Mouse (Mus musculus) cerebellum, adult 2 months (tissue): ENCODE results near the gene Exoc3l. TPM values are rescaled to one million over a fixed set of nuclear protein-coding genes. Genes with fewer than 3 reads are reported as not detected.
A peak's percentile ranks its signal among the peaks of the same experiment; 100 is the strongest.

Source experiments
- DNase-seq, 2 experiments: peaks; one replicate each; pipeline ENCODE4 v3.0.0; 2021
- H3K27ac ChIP-seq: fragments of 200-500 bp; 2 replicates; pipeline ENCODE4 v1.5.1; 2012; ENCODE audit warnings: low read length, control low read depth, inconsistent platforms; ENCODE audit not compliant: insufficient read depth
- H3K27me3 ChIP-seq: fragments of 200-500 bp; 2 replicates; pipeline ENCODE4 v1.6.1; 2012; ENCODE audit warnings: inconsistent platforms, mild to moderate bottlenecking, low read length, moderate library complexity; ENCODE audit not compliant: control insufficient read depth, insufficient read depth
- H3K4me1 ChIP-seq: fragments of 200-500 bp; 2 replicates; pipeline ENCODE4 v1.6.1; 2011; ENCODE audit warnings: low read length; ENCODE audit not compliant: control insufficient read depth, insufficient read depth
- H3K4me3 ChIP-seq: fragments of 200-500 bp; replicated peaks from 2 replicates; pipeline ENCODE3; 2011; ENCODE audit warnings: mild to moderate bottlenecking, low read depth, low read length, control low read depth; ENCODE audit not compliant: insufficient read depth
- CTCF ChIP-seq: fragments of 200-500 bp; IDR thresholded peaks from 2 replicates; pipeline ENCODE4 v1.5.1; 2011; ENCODE audit warnings: low read depth, mild to moderate bottlenecking, control low read depth, low read length, moderate library complexity, borderline replicate concordance; ENCODE audit not compliant: insufficient read depth
- POLR2A ChIP-seq: fragments of 200-500 bp; IDR thresholded peaks from 2 replicates; pipeline ENCODE4 v1.6.1; 2011; ENCODE audit warnings: low read length, control low read depth, borderline replicate concordance; ENCODE audit not compliant: insufficient read depth
- WGBS: fragments of 180-500 bp; shearing (Covaris S2); methylation state at CpG from one replicate; pipeline ENCODE4 v1.1.7; 2018; 5-methylcytosine and 5-hydroxymethylcytosine counted together
- polyA plus RNA-seq: library from polyadenylated mRNA; depleted of rRNA; stranded (reverse); fragments of >200 nt; gene quantifications from 2 replicates; pipeline ENCODE4 v1.2.3, GENCODE M21; 2012

Exoc3l gene
- polyA plus RNA-seq, 1 experiment = 17.0 TPM

- TF ChIP-seq POLR2A = no peak
- TF ChIP-seq CTCF = no peak
- WGBS = 16% methylated on average over 15 of the region's 15 CpGs
These were observed 13.4 kb upstream of the Exoc3l start for GRCm38 (mm10) chr8:105309142-105309847.

GRCm38 (mm10) chr8:105308428-105308827 is 12.5 kb upstream of the Exoc3l start:
- Histone ChIP-seq H3K4me1 (peaks cover 70% of the 10 kb centered on the region), H3K4me3 (peak overlapping the region; percentile 42), H3K27me3 (no peaks in the 10 kb centered on the region), H3K27ac (peak overlapping the region; percentile 99)
- no peak for TF ChIP-seq POLR2A
- TF ChIP-seq CTCF = no peak
- peak in 1 of 2 experiments; percentile 40 for DNase-seq
- WGBS = 89% methylated on average over 10 of the region's 10 CpGs

More at GRCm38 (mm10) chr8:105309142-105309847, 13.4 kb upstream of the Exoc3l start:
- Histone ChIP-seq H3K4me1 (peaks cover 77% of the 10 kb centered on the region), H3K4me3 (peak overlapping the region; percentile 42), H3K27ac (peak overlapping the region; percentile 99), H3K27me3 (no peaks in the 10 kb centered on the region)
- DNase-seq = peak; percentile 93 to 97

DNA sequence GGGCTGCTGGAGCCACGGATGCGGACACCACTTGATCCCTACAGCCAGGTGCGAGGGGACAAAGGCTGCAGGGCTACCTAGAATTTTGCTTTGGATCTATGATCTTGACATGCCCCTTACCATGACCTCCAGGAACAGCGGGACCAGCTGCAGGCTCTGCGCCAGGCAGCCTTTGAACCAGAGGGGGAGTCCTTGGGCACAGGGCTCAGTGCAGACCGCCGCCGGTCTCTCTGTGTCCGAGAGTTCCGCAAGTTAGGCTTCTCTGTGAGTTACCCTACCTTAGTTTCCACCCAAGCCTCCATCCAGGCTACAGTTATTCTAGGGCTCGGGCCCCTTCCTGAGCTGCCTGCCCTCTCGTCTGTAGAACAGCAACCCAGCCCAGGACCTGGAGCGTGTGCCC is 11.8 kb upstream of the Exoc3l start:
- Histone ChIP-seq H3K27ac (0 out of 2 replicates have a peak overlapping the region, but pooled peaks have one; percentile 99), H3K4me3 (no peak overlapping the region), H3K4me1 (peaks cover 62% of the 10 kb centered on the region), H3K27me3 (no peaks in the 10 kb centered on the region)
- 95% methylated on average over 13 of the region's 13 CpGs for WGBS
- no peak for TF ChIP-seq CTCF
- no peak for TF ChIP-seq POLR2A
- DNase-seq = no peak

DNA sequence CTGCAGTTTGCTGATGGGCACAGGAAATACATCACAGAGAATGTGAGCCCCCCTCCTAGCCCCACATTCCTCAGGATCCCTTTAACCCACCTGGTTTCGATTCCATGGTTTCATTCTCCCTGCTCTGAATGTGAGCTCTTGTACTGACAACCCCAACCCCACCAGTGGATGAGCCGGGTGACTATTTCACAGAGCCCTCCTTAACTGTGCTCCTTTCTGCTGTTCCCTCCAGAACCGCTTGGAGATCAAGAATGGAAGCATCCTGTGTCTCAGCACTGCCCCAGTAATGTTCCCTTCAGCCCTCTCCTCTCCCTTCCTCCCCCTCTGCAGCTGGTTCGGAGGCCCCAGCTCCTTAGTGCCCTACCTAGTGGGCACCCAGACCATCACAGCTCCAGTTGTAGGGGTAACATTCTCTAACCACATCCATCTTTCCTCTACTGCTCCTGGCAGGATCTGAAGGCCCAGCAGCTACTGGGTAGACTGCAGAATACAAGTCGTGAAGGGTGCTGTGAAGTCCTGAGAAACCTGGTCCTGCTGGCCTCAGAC is 10.3 kb upstream of the Exoc3l start:
- peaks cover 53% of the 10 kb centered on the region for H3K4me1 ChIP-seq
- WGBS = 36% methylated on average over 5 of the region's 5 CpGs
- TF ChIP-seq POLR2A = no peak
- TF ChIP-seq CTCF = 0 out of 2 replicates have a peak, but pooled peaks have one; percentile 14
- DNase-seq = peak in 1 of 2 experiments; percentile 51
- H3K27me3 ChIP-seq = no peaks in the 10 kb centered on the region
- H3K4me3 ChIP-seq = peak overlapping the region; percentile 58
- H3K27ac ChIP-seq = peak overlapping the region; percentile 88

GRCm38 (mm10) chr8:105305211-105306145 is 9.6 kb upstream of the Exoc3l start, which contains the start of gene Elmo3:
Elmo3 (plus strand) TSS chr8:105305601.
- DNase-seq = peak; percentile 79 to 84
- no peak; the same call in 1 of the 2 replicates for TF ChIP-seq POLR2A
- TF ChIP-seq CTCF = no peak; the same call in 1 of the 2 replicates

DNA sequence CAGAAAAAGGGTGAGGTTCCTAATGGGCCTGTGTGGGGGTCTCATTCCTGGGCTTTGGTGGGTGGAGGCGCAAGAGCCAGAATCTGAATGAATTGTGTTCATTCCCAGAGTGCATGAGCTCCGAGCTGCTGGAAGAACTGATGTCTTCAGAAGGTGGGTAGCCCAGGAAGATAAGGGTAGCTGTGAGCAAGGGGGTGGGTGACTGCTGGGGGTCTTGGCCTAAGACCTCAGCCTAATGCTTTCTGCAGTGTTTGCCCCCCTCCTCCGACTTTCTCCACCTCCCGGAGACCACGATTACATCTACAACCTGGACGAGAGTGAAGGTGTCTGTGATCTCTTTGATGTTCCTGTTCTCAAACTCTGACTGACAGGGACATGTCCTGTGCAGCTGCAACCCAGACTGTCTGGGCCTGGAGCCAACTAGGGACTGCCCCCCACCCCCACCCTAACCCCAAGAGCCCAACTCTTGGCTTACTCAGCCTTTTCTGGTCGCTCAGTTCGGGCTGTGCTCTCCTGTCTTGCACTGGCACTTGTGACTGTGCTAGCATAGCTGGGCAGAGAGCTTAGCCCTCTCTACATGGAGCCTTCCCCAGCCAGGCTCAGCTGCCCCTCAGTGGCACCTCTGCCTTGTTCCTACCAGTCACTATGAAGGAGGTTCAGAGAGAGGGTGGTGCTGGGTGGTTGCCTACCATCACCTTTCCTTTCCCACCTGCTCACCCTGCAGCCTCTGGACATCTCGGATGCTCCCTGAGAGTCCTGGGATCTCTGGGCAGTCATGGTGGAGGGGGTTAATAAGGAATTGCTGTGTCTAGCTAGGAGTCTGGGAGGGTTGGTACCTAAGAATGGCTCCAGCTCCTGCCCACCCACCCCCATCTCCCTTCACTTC is 8.7 kb upstream of the Exoc3l start:
- DNase-seq = no peak
- peak overlapping the region; percentile 56 for H3K27ac ChIP-seq
- no peak overlapping the region for H3K4me3 ChIP-seq
- no peaks in the 10 kb centered on the region for H3K27me3 ChIP-seq
- WGBS = 38% methylated on average over 9 of the region's 9 CpGs
- TF ChIP-seq POLR2A (no peak), CTCF (no peak)
- peaks cover 44% of the 10 kb centered on the region for H3K4me1 ChIP-seq

More at GRCm38 (mm10) chr8:105305211-105306145, 9.6 kb upstream of the Exoc3l start, which contains the start of gene Elmo3:
- peaks cover 53% of the 10 kb centered on the region for H3K4me1 ChIP-seq
- H3K27me3 ChIP-seq = no peaks in the 10 kb centered on the region
- peak within 1 kb of the TSS; percentile 58 for H3K4me3 ChIP-seq
- 7% methylated on average over 27 of the region's 30 CpGs for WGBS
- peak within 1 kb of the TSS; percentile 88 for H3K27ac ChIP-seq
